Mouse (Mus musculus): ENCODE measurements at regions not wholly inside any gene's neighbourhood (a gene's known extent, or its start where the extent isn't known, plus 50 kb on each side); places are given as distances from the start of the nearest gene placed in this dataset.

DNA sequence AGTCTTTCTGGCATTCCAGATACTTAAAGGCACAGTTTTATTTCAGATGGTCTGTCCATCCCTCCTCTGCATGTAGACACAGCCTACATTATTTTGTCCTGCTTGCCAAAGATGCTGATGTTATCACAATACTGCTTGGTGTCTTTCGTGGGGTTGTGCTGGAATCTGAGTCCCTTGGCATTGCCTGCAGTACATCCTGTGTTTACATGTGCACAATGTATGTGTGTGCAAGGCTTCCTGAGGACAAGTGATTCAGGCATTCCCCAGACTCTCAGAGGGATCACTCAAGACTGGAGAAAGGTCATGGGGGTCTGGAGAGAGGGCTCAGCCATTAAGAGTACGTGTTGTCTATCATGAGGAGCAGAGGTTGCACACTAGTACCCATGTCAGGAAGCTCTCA, 60.0 kb upstream of the Sh3bp4 start:
- H3K36me3 ChIP-seq (ENCODE audit: insufficient read depth): no peaks in the 10 kb centered on the region
- no peak overlapping the region for H3K4me3 ChIP-seq (ENCODE audit: low read depth, low read length)
- no peak for TF ChIP-seq CTCF (IDR thresholded peaks at IDR 0.05; ENCODE audit: low read depth)
- no peak overlapping the region for H3K4me2 ChIP-seq (ENCODE audit: low read depth)
- no peaks in the 10 kb centered on the region for H3K4me1 ChIP-seq (ENCODE audit: insufficient read depth)
- ATAC-seq (no peak), DNase-seq (no peak)
- no peak overlapping the region for H3K9ac ChIP-seq
- no peaks in the 10 kb centered on the region for H3K9me3 ChIP-seq (ENCODE audit: low read length)
- 85% methylated on average over 2 of the region's 2 CpGs for WGBS
- H3K27me3 ChIP-seq (ENCODE audit: insufficient read depth, low read length): no peaks in the 10 kb centered on the region
- H3K27ac ChIP-seq (ENCODE audit: low read depth, low read length): no peak overlapping the region

DNA sequence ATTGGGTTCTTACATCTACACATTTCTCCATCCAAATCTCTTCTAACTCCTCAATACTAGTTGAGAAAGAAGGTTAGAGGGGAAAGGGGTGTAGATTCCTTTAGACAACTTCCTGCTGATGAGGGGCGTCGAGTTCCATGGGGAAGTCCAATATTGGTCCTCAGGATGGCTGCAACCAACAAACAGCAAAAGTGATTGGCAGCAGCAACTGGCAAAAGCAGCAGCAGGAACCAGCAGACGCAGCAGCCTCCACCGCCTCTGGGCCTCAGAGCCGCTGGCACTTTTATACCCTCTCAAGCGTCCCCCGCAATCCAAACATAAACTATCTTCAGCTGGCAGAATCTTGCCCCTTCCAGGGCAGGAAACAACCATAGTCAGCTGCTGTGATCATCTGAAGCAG, 58.8 kb upstream of the Sh3bp4 start:
- no peaks in the 10 kb centered on the region for H3K27me3 ChIP-seq (ENCODE audit: insufficient read depth, low read length)

DNA sequence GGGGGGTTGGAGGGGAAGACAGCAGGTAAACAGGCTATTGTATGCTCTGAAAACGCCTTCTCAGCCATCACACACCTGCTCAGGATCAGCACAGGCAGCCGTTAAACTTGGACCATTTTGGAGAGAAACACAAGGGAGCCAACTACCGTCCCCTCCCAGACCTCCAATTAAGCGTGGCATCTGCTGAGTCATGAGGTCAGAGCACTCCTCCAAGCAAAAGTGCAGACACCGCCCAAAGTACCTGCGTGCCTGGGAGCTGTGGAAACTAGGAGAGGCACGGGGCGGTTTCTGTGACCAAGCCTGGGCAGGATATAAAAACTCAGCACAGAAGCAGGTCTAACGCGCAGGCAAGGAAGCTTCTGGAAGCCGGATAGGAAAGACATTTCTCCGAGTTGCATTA, 54.8 kb upstream of the Sh3bp4 start:
- no peak overlapping the region for H3K4me2 ChIP-seq (ENCODE audit: low read depth)
- 50% methylated on average over 12 of the region's 12 CpGs for WGBS
- no peak for DNase-seq
- H3K27ac ChIP-seq (ENCODE audit: low read depth, low read length): no peak overlapping the region
- H3K4me3 ChIP-seq (ENCODE audit: low read depth, low read length): no peak overlapping the region
- no peaks in the 10 kb centered on the region for H3K9me3 ChIP-seq (ENCODE audit: low read length)
- H3K27me3 ChIP-seq (ENCODE audit: insufficient read depth, low read length): no peaks in the 10 kb centered on the region
- no peaks in the 10 kb centered on the region for H3K36me3 ChIP-seq (ENCODE audit: insufficient read depth)
- no peak for ATAC-seq
- H3K4me1 ChIP-seq (ENCODE audit: insufficient read depth): no peaks in the 10 kb centered on the region
- TF ChIP-seq CTCF (IDR thresholded peaks at IDR 0.05; ENCODE audit: low read depth): no peak
- H3K9ac ChIP-seq: no peak overlapping the region

More for the DNA sequence above, 58.8 kb upstream of the Sh3bp4 start:
- Histone ChIP-seq H3K4me1 (ENCODE audit: insufficient read depth) (no peaks in the 10 kb centered on the region), H3K27ac (ENCODE audit: low read depth, low read length) (no peak overlapping the region), H3K9me3 (ENCODE audit: low read length) (no peaks in the 10 kb centered on the region), H3K9ac (no peak overlapping the region), H3K36me3 (ENCODE audit: insufficient read depth) (no peaks in the 10 kb centered on the region), H3K4me3 (ENCODE audit: low read depth, low read length) (no peak overlapping the region), H3K4me2 (ENCODE audit: low read depth) (no peak overlapping the region)
- ATAC-seq: no peak
- DNase-seq: no peak
- no peak for TF ChIP-seq CTCF (IDR thresholded peaks at IDR 0.05; ENCODE audit: low read depth)
- 86% methylated on average over 7 of the region's 7 CpGs for WGBS

DNA sequence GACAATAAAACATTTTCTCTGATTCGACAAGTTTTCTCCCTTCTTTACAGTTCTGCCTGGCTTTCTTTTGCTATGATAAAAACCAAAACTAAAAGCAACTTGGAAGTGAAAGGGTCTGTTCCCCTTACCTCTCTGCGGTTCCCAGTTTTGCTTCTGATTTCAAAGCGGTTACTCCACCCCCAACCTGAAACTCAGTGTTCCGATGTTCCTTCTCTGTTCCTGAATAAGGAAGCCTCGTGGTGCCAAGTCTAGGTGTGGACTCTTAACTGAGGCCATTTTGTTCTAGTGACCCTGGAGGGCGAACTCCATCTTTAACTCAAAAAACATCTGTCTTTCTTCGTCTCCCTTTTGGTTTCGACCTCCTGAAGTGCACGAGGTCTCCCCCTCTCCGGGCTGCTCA, 54.4 kb upstream of the Sh3bp4 start:
- no peaks in the 10 kb centered on the region for H3K36me3 ChIP-seq (ENCODE audit: insufficient read depth)
- ATAC-seq: no peak
- no peak overlapping the region for H3K4me3 ChIP-seq (ENCODE audit: low read depth, low read length)
- TF ChIP-seq CTCF (IDR thresholded peaks at IDR 0.05; ENCODE audit: low read depth): no peak
- H3K9me3 ChIP-seq (ENCODE audit: low read length): no peaks in the 10 kb centered on the region
- no peak overlapping the region for H3K4me2 ChIP-seq (ENCODE audit: low read depth)
- no peak overlapping the region for H3K9ac ChIP-seq
- no peak for DNase-seq
- H3K27me3 ChIP-seq (ENCODE audit: insufficient read depth, low read length): no peaks in the 10 kb centered on the region
- H3K4me1 ChIP-seq (ENCODE audit: insufficient read depth): no peaks in the 10 kb centered on the region
- 78% methylated on average over 10 of the region's 10 CpGs for WGBS
- H3K27ac ChIP-seq (ENCODE audit: low read depth, low read length): no peak overlapping the region

DNA sequence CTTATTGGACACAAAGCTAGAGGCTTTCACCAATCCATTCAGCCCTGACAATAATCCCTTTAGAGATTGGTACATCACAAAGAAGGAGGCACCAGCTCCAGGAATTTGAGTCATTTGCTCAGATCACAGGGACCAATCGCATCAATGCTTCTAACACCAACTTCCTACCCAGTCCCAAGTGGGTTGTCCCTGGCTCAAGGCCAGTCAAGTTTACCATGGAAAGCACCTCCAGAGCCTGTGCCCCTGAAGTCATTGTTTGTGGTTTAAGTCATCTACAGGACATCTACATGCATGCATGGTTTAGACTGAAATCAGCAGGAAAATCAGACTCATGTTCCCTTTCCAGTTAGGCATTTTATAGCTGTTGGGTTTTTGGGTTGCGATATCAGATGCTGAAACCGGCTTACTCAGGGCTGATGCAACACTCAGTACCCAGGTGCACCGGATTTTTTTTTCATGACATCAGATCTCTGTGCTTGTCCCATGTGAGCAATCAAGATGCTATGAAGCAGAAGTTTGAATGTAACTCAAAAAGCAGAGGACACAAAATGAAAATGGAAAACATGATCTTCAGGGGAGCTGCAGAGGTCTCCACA, 50.3 kb upstream of the Sh3bp4 start:
- Histone ChIP-seq H3K4me1 (ENCODE audit: insufficient read depth) (no peaks in the 10 kb centered on the region), H3K4me3 (ENCODE audit: low read depth, low read length) (no peak overlapping the region), H3K27me3 (ENCODE audit: insufficient read depth, low read length) (no peaks in the 10 kb centered on the region), H3K9ac (no peak overlapping the region), H3K4me2 (ENCODE audit: low read depth) (no peak overlapping the region), H3K27ac (ENCODE audit: low read depth, low read length) (no peak overlapping the region), H3K36me3 (ENCODE audit: insufficient read depth) (no peaks in the 10 kb centered on the region), H3K9me3 (ENCODE audit: low read length) (no peaks in the 10 kb centered on the region)
- no peak for TF ChIP-seq CTCF (IDR thresholded peaks at IDR 0.05; ENCODE audit: low read depth)
- DNase-seq (no peak), ATAC-seq (no peak)
- WGBS: 92% methylated on average over 4 of the region's 4 CpGs

Data from forebrain, postnatal 0 days (tissue).